Mouse (Mus musculus) limb, embryonic 11.5 days (tissue): Measurements from ENCODE around the gene Eif1ad. TPM values are rescaled to one million over a fixed set of nuclear protein-coding genes. Genes with fewer than 3 reads are reported as not detected.
"Not testable (repeated sequence)": the region's sequence is repeated elsewhere in the genome, so short reads cannot be mapped to it uniquely, and the experiment has no call there.

Experiments used
- ATAC-seq: fragments of 200-750 bp; cut with Nextera tagmentation; 2 replicates; pipeline ENCODE4 v1.8.0; 2017; ENCODE audit warnings: low read depth; ENCODE audit not compliant: insufficient number of reproducible peaks, low FRiP score, low TSS enrichment
- DNase-seq: peaks from one replicate; pipeline ENCODE4 v3.0.0-alpha.2; 2015; ENCODE audit warnings: low spot score
- H3K27ac ChIP-seq: fragments of 300-500 bp; sonication (generic); replicated peaks from 2 replicates; pipeline ENCODE4 v1.5.1; 2014; ENCODE audit warnings: low read depth, mild to moderate bottlenecking, low read length
- H3K27me3 ChIP-seq: fragments of 300-500 bp; sonication (generic); 2 replicates; pipeline ENCODE4 v1.6.1; 2014; ENCODE audit warnings: mild to moderate bottlenecking, low read length, mixed read lengths; ENCODE audit not compliant: control insufficient read depth, insufficient read depth
- H3K36me3 ChIP-seq: fragments of 300-500 bp; sonication (generic); 2 replicates; pipeline ENCODE4 v1.6.1; 2014; ENCODE audit warnings: mild to moderate bottlenecking, low read length, moderate library complexity, mixed read lengths; ENCODE audit not compliant: control insufficient read depth, insufficient read depth
- H3K4me1 ChIP-seq: fragments of 300-500 bp; sonication (generic); 2 replicates; pipeline ENCODE4 v1.6.1; 2014; ENCODE audit warnings: low read length, mixed read lengths; ENCODE audit not compliant: control insufficient read depth, insufficient read depth
- H3K4me2 ChIP-seq: fragments of 300-500 bp; sonication (generic); 2 replicates; pipeline ENCODE4 v1.6.1; 2014; ENCODE audit warnings: low read depth, mild to moderate bottlenecking, moderate library complexity; ENCODE audit not compliant: severe bottlenecking
- H3K4me3 ChIP-seq: fragments of 300-500 bp; sonication (generic); 2 replicates; pipeline ENCODE4 v1.5.1; 2014; ENCODE audit warnings: low read depth, low read length
- H3K9ac ChIP-seq: fragments of 300-500 bp; sonication (generic); 2 replicates; pipeline ENCODE4 v1.6.1; 2014; ENCODE audit warnings: mild to moderate bottlenecking, low read length
- H3K9me3 ChIP-seq: fragments of 300-500 bp; sonication (generic); 2 replicates; pipeline ENCODE4 v1.6.1; 2016; ENCODE audit warnings: low read length; ENCODE audit not compliant: control insufficient read depth
- WGBS: fragments of 180-500 bp; shearing (Covaris S2); extraction: QIAGEN DNeasy Blood & Tissue Kit; methylation state at CpG from one replicate; pipeline ENCODE4 v1.1.7; 2014; 5-methylcytosine and 5-hydroxymethylcytosine counted together
- polyA plus RNA-seq: library from polyadenylated mRNA; unstranded; fragments of >200 nt; fragmentation: Nextera tagmentation; extraction: Ambion mirVana; gene quantifications from 2 replicates; pipeline ENCODE4 v1.2.1, GENCODE M21; 2014

Eif1ad gene
- polyA plus RNA-seq, 1 experiment from 2014 or later: 78.9 TPM

- Histone ChIP-seq H3K27ac (peak overlapping the region; percentile 66), H3K27me3 (no peaks in the 10 kb centered on the region), H3K4me3 (peak overlapping the region; percentile 93), H3K9me3 (no peaks in the 10 kb centered on the region), H3K36me3 (peaks cover 21% of the 10 kb centered on the region), H3K4me2 (peak overlapping the region; percentile 75), H3K4me1 (peaks cover 11% of the 10 kb centered on the region), H3K9ac (peak overlapping the region; percentile 77)
- under 1% methylated on average over 39 of the region's 43 CpGs for WGBS
- peak; percentile 51 for DNase-seq
- no peak for ATAC-seq
Observed at GRCm38 (mm10) chr19:5388011-5388441, 21.5 kb downstream of the Eif1ad start.

GRCm38 (mm10) chr19:5388588-5389242 lies 22.2 kb downstream of the Eif1ad start, which contains the start of gene Sart1:
TSS of gene Sart1 (minus strand) at chr19:5388703.
- Histone ChIP-seq H3K27ac (peak within 1 kb of the TSS; percentile 66), H3K9me3 (no peaks in the 10 kb centered on the region), H3K27me3 (no peaks in the 10 kb centered on the region), H3K36me3 (peaks cover 14% of the 10 kb centered on the region), H3K4me3 (peak within 1 kb of the TSS; percentile 93), H3K4me2 (peak within 1 kb of the TSS; percentile 75), H3K9ac (peak within 1 kb of the TSS; percentile 77), H3K4me1 (peaks cover 11% of the 10 kb centered on the region)
- peak; percentile 95 for DNase-seq
- ATAC-seq: peak; percentile 94
- 2% methylated on average over 43 of the region's 43 CpGs for WGBS

GRCm38 (mm10) chr19:5389647-5390046 lies 23.1 kb downstream of the Eif1ad start:
- Histone ChIP-seq H3K4me1 (peaks cover 11% of the 10 kb centered on the region), H3K4me3 (peak overlapping the region; percentile 93), H3K36me3 (peaks cover 8% of the 10 kb centered on the region; the same call in 1 of the 2 replicates), H3K9me3 (no peaks in the 10 kb centered on the region), H3K27ac (0 out of 2 replicates have a peak overlapping the region, but pooled peaks have one; percentile 3), H3K4me2 (peak overlapping the region; percentile 75), H3K9ac (no peak overlapping the region), H3K27me3 (no peaks in the 10 kb centered on the region)
- ATAC-seq: no peak
- 37% methylated on average over 12 of the region's 12 CpGs for WGBS
- DNase-seq: peak; percentile 43

- H3K36me3 ChIP-seq: peaks cover 4% of the 10 kb centered on the region; the same call in 1 of the 2 replicates
- H3K4me2 ChIP-seq: peak overlapping the region; percentile 75; the same call in 1 of the 2 replicates
- no peak overlapping the region for H3K4me3 ChIP-seq
- H3K27me3 ChIP-seq: no peaks in the 10 kb centered on the region
- DNase-seq: no peak
- no peak overlapping the region for H3K27ac ChIP-seq
- H3K9ac ChIP-seq: no peak overlapping the region
- peaks cover 11% of the 10 kb centered on the region for H3K4me1 ChIP-seq
- ATAC-seq: no peak
- no peaks in the 10 kb centered on the region for H3K9me3 ChIP-seq
- WGBS: 77% methylated on average over 8 of the region's 8 CpGs
Observed at GRCm38 (mm10) chr19:5390416-5390815, 23.9 kb downstream of the Eif1ad start.

- no peak overlapping the region for H3K27ac ChIP-seq
- no peak overlapping the region for H3K4me3 ChIP-seq
- H3K4me2 ChIP-seq: no peak overlapping the region
- H3K9me3 ChIP-seq: no peaks in the 10 kb centered on the region
- no peaks in the 10 kb centered on the region for H3K36me3 ChIP-seq
- ATAC-seq (no peak), DNase-seq (no peak)
- 88% methylated on average over 4 of the region's 4 CpGs for WGBS
- peaks cover 6% of the 10 kb centered on the region for H3K4me1 ChIP-seq
- H3K9ac ChIP-seq: no peak overlapping the region; the same call in 1 of the 2 replicates
- H3K27me3 ChIP-seq: no peaks in the 10 kb centered on the region
Observed at GRCm38 (mm10) chr19:5392892-5393291, 26.4 kb downstream of the Eif1ad start.

- Histone ChIP-seq H3K4me3 (no peak overlapping the region), H3K27me3 (no peaks in the 10 kb centered on the region), H3K4me2 (no peak overlapping the region), H3K9me3 (no peaks in the 10 kb centered on the region), H3K27ac (no peak overlapping the region), H3K4me1 (peaks cover 6% of the 10 kb centered on the region), H3K9ac (no peak overlapping the region), H3K36me3 (no peaks in the 10 kb centered on the region)
- WGBS: 47% methylated on average over 10 of the region's 10 CpGs
- DNase-seq (no peak), ATAC-seq (no peak)
Observed at GRCm38 (mm10) chr19:5394168-5394567, 27.6 kb downstream of the Eif1ad start.

- H3K4me1 ChIP-seq: no peaks in the 10 kb centered on the region
- WGBS: 65% methylated on average over 4 of the region's 4 CpGs
- H3K27me3 ChIP-seq: no peaks in the 10 kb centered on the region
- no peak overlapping the region for H3K4me2 ChIP-seq
- no peak overlapping the region for H3K27ac ChIP-seq
- no peak overlapping the region for H3K9ac ChIP-seq
- H3K9me3 ChIP-seq: no peaks in the 10 kb centered on the region
- DNase-seq (no peak), ATAC-seq (no peak)
- H3K36me3 ChIP-seq: no peaks in the 10 kb centered on the region
- H3K4me3 ChIP-seq: no peak overlapping the region
Observed at GRCm38 (mm10) chr19:5395371-5395770, 28.8 kb downstream of the Eif1ad start.

- not testable (repeated sequence) for DNase-seq, H3K9me3 ChIP-seq, H3K9ac ChIP-seq, ATAC-seq, H3K4me3 ChIP-seq, H3K27ac ChIP-seq, H3K4me2 ChIP-seq, H3K4me1 ChIP-seq, H3K27me3 ChIP-seq, H3K36me3 ChIP-seq
- 74% methylated on average over 4 of the region's 4 CpGs for WGBS
Observed at GRCm38 (mm10) chr19:5401073-5401472, 34.5 kb downstream of the Eif1ad start.
